Mouse (Mus musculus) bone marrow, adult 2 months (tissue): ENCODE measurements around the gene Marc1. TPM values are rescaled to one million over a fixed set of nuclear protein-coding genes. Genes with fewer than 3 reads are reported as not detected.
A peak's percentile ranks its signal among the peaks of the same experiment; 100 is the strongest.

Experiments
- H3K27ac ChIP-seq: fragments of 200-500 bp; 2 replicates; pipeline ENCODE4 v1.5.1; 2012; ENCODE audit warnings: low read depth, mild to moderate bottlenecking, control low read depth, inconsistent platforms, low read length; ENCODE audit not compliant: control insufficient read depth, poor library complexity, insufficient read depth
- H3K4me1 ChIP-seq: fragments of 200-500 bp; 2 replicates; pipeline ENCODE4 v1.6.1; 2011; ENCODE audit warnings: low read length; ENCODE audit not compliant: control insufficient read depth, insufficient read depth
- H3K4me3 ChIP-seq: fragments of 200-500 bp; replicated peaks from 2 replicates; pipeline ENCODE3; 2011; ENCODE audit warnings: mild to moderate bottlenecking, low read depth, low read length, control low read depth; ENCODE audit not compliant: control insufficient read depth
- CTCF ChIP-seq: fragments of 200-500 bp; IDR thresholded peaks from 2 replicates; pipeline ENCODE4 v1.5.1; 2011; ENCODE audit warnings: low read length, control low read depth; ENCODE audit not compliant: control insufficient read depth, insufficient read depth
- POLR2A ChIP-seq: fragments of 200-500 bp; IDR thresholded peaks from 2 replicates; pipeline ENCODE4 v1.6.1; 2011; ENCODE audit warnings: low read depth, mild to moderate bottlenecking, control low read depth, low read length, borderline replicate concordance; ENCODE audit not compliant: control insufficient read depth
- WGBS: fragments of 180-500 bp; shearing (Covaris S2); methylation state at CpG from one replicate; pipeline ENCODE4 v1.1.7; 2018; 5-methylcytosine and 5-hydroxymethylcytosine counted together
- polyA plus RNA-seq: library from polyadenylated mRNA; stranded (reverse); fragments of >200 nt; gene quantifications from 2 replicates; pipeline ENCODE4 v1.2.4, GENCODE M21; 2011; ENCODE audit warnings: low replicate concordance; ENCODE audit not compliant: missing spikeins, insufficient read depth, insufficient read length

Gene Marc1
- polyA plus RNA-seq, 1 experiment, result 5.9 TPM

DNA sequence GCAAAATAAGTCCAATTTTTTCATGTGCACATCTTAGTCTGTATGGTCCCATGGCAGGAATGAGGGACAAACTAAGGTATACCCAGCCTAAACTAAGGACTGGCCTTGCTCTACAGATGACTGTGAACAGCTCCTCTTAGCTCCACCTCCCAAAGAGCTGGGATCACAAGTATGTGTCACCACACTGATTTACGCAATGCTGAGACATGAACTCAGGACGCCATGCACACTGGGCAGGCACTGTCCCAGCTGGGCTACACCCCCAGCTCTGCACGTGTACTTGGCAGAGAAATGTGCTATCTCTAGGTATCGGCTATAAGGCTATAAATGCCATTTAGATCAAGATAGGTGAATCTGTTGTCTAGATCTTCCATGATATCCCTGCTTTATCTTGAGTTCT, 49.1 kb downstream of the Marc1 start:
- no peaks in the 10 kb centered on the region for H3K4me1 ChIP-seq

GRCm38 (mm10) chr1:184752671-184753070, 58.4 kb downstream of the Marc1 start:
- 81% methylated on average over 5 of the region's 5 CpGs for WGBS
- no peaks in the 10 kb centered on the region for H3K4me1 ChIP-seq
- no peak for TF ChIP-seq POLR2A
- no peak for TF ChIP-seq CTCF
- H3K4me3 ChIP-seq, result no peak overlapping the region
- no peak overlapping the region for H3K27ac ChIP-seq

More for the DNA sequence above, 49.1 kb downstream of the Marc1 start:
- TF ChIP-seq CTCF, result no peak
- H3K4me3 ChIP-seq, result no peak overlapping the region
- WGBS, result 55% methylated on average over 4 of the region's 4 CpGs
- H3K27ac ChIP-seq, result no peak overlapping the region

DNA sequence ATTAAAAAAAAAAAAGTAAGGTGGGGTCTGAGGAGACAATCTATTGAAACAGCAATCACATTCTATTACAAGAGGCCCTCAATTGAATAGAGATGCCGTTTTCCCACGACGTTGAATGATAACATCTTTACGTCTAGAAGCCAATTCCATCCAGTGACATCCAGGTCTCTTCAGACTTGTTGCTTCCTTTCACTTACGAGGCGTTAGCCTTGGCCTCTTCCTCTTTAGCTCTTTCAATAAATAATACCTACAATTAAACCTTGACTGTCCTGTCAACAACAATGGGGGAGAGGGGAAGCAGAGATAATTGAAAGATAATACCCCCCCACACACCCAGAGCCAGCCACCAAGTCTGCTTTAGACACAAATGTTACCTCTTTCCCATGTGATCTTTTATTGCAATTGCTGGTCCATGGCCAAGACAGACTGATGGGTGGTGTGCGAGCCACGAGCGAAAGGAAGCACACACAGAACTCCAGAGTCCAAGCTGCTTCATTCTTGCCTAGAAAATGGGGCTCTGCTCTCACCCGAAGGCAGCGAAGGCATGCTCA, 60.9 kb downstream of the Marc1 start:
- 65% methylated on average over 11 of the region's 11 CpGs for WGBS
- TF ChIP-seq CTCF, result no peak
- TF ChIP-seq POLR2A, result no peak
- no peak overlapping the region for H3K27ac ChIP-seq
- no peak overlapping the region for H3K4me3 ChIP-seq
- no peaks in the 10 kb centered on the region for H3K4me1 ChIP-seq

GRCm38 (mm10) chr1:184748692-184749152, 62.4 kb downstream of the Marc1 start:
- 64% methylated on average over 14 of the region's 14 CpGs for WGBS
- Histone ChIP-seq H3K4me3 (no peak overlapping the region), H3K27ac (no peak overlapping the region), H3K4me1 (no peaks in the 10 kb centered on the region)
- TF ChIP-seq CTCF, result no peak
- no peak for TF ChIP-seq POLR2A

DNA sequence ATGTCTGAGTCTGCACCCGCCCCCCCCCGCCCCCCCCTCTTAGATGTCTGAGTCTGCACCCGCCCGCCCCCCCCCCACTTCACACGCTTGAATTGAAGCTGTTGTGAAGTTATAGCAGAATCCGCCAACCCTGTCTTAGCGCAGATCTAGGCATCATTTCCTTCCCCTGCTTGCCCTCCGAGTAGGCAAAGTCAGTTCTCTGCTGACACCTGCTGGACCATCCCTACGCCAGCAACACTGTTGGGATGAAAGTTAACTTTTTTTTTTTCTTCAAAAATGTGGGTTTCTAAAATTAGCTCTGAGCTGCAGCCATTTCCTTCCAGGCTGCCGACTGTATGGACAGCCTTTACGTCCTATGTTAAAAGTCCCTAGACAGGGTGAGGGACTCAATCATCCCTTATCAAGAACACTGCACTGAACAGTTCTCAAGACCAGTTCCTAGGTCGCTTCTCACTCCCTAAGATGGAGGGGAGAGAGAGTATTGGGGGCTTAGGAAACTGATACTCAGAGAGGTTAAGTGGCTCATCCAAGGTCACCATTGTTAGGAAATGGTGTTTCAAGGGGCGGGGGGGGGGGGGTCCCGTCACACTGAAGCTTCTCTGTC, 73.1 kb downstream of the Marc1 start:
- no peak for TF ChIP-seq POLR2A
- TF ChIP-seq CTCF, result peak; percentile 96
- WGBS, result 5% methylated on average over 13 of the region's 14 CpGs
- Histone ChIP-seq H3K4me1 (no peaks in the 10 kb centered on the region), H3K27ac (no peak overlapping the region), H3K4me3 (no peak overlapping the region)

GRCm38 (mm10) chr1:184737228-184737627, 73.9 kb downstream of the Marc1 start:
- Histone ChIP-seq H3K4me3 (no peak overlapping the region), H3K4me1 (no peaks in the 10 kb centered on the region), H3K27ac (no peak overlapping the region)
- no peak for TF ChIP-seq CTCF
- no peak for TF ChIP-seq POLR2A
- WGBS, result 57% methylated on average over 2 of the region's 2 CpGs

Other genes starting within 250 kb of the Marc1 start
- gene Hlx, start 78.7 kb downstream of the Marc1 start, polyA plus RNA-seq, result 14.0 and 29.3 TPM in 2 replicates
- 92.0 and 103 TPM in 2 replicates for gene Marc2, start 35.1 kb upstream of the Marc1 start, polyA plus RNA-seq
- 7.9 and 10.5 TPM in 2 replicates for gene C130074G19Rik, start 71.9 kb upstream of the Marc1 start, polyA plus RNA-seq
- 0.92 and 1.4 TPM in 2 replicates for gene Mark1, start 188.3 kb upstream of the Marc1 start, polyA plus RNA-seq